Mouse (Mus musculus) skeletal muscle tissue, postnatal 0 days (tissue): ENCODE results near the gene Ly6c2. TPM values are rescaled to one million over a fixed set of nuclear protein-coding genes. Genes with fewer than 3 reads are reported as not detected.

Source experiments
- polyA plus RNA-seq: library from polyadenylated mRNA; unstranded; fragments of >200 nt; fragmentation: Nextera tagmentation; extraction: Ambion mirVana; gene quantifications from 2 replicates; pipeline ENCODE4 v1.2.1, GENCODE M21; 2015

The Ly6c2 gene
- 0.53 and 1.5 TPM in 2 replicates for polyA plus RNA-seq

DNA sequence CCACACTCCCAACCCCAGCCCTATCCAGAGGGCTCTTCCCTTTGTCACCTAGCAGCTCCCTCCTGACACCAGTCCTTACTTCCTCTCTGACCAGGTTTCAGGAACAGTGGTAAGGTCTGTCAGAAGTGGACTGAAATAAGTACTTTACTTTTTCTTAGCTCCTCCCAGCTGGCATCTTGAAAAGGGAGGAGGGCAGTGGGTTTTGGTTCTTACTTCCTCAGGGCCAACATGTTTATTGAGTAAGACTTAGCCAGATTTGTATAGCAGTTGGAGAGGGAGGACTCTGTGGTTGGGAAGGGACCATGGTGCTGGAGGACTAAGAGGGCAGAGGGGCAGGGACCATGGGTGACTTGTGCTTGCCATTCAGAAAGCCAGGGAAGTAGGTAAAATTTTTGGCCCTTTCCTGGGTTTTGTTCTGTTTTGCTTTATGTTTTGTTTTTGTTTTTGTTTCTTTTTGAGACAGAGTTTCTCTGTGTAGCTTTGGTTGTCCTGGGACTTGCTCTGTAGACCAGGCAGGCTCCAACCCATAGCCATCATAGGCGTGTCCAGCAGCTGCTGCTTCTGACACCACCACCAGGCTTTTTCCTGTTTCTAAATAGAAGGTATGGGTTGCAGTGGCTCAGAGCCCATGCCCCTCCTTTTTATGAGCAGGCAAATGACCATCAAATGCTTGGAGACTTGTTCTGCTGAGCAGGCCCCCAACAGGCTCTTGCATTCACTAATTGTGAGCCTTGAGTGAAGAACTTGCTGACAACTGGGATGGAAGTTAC lies at the start of gene Ly6c2:
Ly6c2 (minus strand) TSS at position 110 of the 770 bp plus-strand sequence.

DNA sequence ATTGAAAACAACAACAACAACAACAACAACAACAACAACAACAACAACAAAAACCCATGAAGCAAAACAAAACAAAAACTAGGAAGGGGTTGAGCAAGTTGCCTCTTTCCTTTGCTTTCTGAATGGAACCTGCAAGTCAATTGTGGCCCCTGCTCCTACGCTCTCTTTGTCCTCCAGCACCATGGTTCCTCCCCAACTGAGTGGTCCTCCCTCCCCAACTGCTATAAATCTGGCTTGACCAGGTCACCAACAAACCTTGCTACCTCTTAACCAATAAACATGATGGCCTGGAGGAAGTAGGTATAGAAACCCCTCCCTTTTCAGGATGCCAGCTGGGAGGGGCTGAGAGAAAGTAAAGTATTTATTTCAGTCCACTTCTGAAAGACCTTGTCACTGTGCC lies 43.2 kb upstream of the Ly6c2 start, which contains the start of gene Ly6g:
Ly6g (plus strand) TSS at position 301 of the 400 bp plus-strand sequence.

Other genes starting within 250 kb of the Ly6c2 start
- 0.89 TPM in 1 of 2 replicates, not detected in the other for gene 2010109I03Rik, start 214.9 kb downstream of the Ly6c2 start, polyA plus RNA-seq
- 0.23 TPM in 1 of 2 replicates, not detected in the other for gene Ly6i, start 128.5 kb downstream of the Ly6c2 start, polyA plus RNA-seq
- 70.7 and 119 TPM in 2 replicates for gene Ly6a, start 113.9 kb downstream of the Ly6c2 start, polyA plus RNA-seq
- 67.8 and 83.5 TPM in 2 replicates for gene Ly6c1, start 63.1 kb downstream of the Ly6c2 start, polyA plus RNA-seq
- gene Ly6g, start 43.3 kb upstream of the Ly6c2 start, polyA plus RNA-seq = not detected in 2 replicates
- not detected in 2 replicates for gene BC025446, start 104.4 kb upstream of the Ly6c2 start, polyA plus RNA-seq
- gene Ly6f, start 156.5 kb upstream of the Ly6c2 start, polyA plus RNA-seq = not detected in 2 replicates